Comparison of ENCODE assay signal across 8 mouse cellular contexts in the genomic region with DNA sequence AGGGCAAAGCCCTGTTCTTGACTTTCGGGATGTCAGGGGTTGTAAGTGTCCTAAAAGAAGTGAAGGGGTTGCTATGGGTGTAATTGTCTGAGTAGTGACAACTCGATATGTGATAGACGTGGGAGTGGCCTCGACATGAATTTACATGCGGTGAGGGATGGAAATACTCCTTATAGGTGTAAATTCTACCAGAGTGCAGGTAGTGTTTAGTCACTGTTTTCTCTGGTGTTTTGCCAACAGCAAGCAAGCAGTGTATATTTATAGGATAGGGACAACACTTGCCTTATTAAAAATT. TPM values are rescaled to one million over a fixed set of nuclear protein-coding genes. Genes with fewer than 3 reads are reported as not detected.
DNase-seq lines count a peak whose midpoint lies in the region; ATAC-seq and TF ChIP-seq lines count a peak whose summit lies in the region.

No protein-coding gene starts in this region.

- peak; percentile 53 for ATAC-seq in inflammation-experienced regulatory T-cells, adult 6 months

- H3ac ChIP-seq in myocyte (ENCODE audit: control insufficient read depth, insufficient read length), result peak overlapping the region; percentile 36

- peak overlapping the region; percentile 96 for H3K4me3 ChIP-seq in left cerebral cortex, adult 2 months
- peak overlapping the region; percentile 69 for H3K4me3 ChIP-seq in myocyte

- H3K27ac ChIP-seq in left cerebral cortex, adult 2 months, result no peak overlapping the region

- TF ChIP-seq CTCF in left cerebral cortex, adult 2 months (IDR thresholded peaks at IDR 0.05), result no peak

- TF ChIP-seq POLR2A in myocyte (IDR thresholded peaks at IDR 0.05; ENCODE audit: insufficient read length, low read depth), result no peak

- intact Hi-C loops in left cerebral cortex, adult 2 months (cut with DNase I), result loop anchor here (5.0 to 10.0 kb wide), 3 partner anchors 195 to 832 kb away; a partner anchor contains a TSS
- intact Hi-C loops in left cerebral cortex, postnatal 25 days (cut with DNase I), result loop anchor here (2.0 kb wide), 1 partner anchor 194 kb away; no protein-coding TSS in a partner anchor

- no peak for DNase-seq in left cerebral cortex, adult 2 months (ENCODE audit: extremely low spot score in 1 of 2, low spot score in 2 of 2)
- no peak for DNase-seq in left cerebral cortex, adult 18-20 months (ENCODE audit: low spot score in 2 of 2)
- DNase-seq in c-Kit-positive CD71-positive TER-119-positive erythroid progenitor cells, embryonic 14.5 days (ENCODE audit: low spot score), result peak; percentile 25
- DNase-seq in spleen, postnatal 4 days (ENCODE audit: low spot score in 2 of 2), result no peak
- DNase-seq in left cerebral cortex, postnatal 25 days (ENCODE audit: low spot score in 2 of 2), result no peak
- DNase-seq in frontal cortex, adult 2 months (ENCODE audit: extremely low spot score in 1 of 2, low spot score in 1 of 2), result no peak

- H3K79me2 ChIP-seq in myocyte (ENCODE audit: control insufficient read depth, insufficient read depth), result peaks cover 21% of the 10 kb centered on the region

- no peaks in the 10 kb centered on the region for H3K27me3 ChIP-seq in myocyte (ENCODE audit: control insufficient read depth, insufficient read depth, insufficient read length)

- peaks cover 15% of the 10 kb centered on the region for H3K36me3 ChIP-seq in myocyte (ENCODE audit: control insufficient read depth, insufficient read depth)

- H3K4me2 ChIP-seq in myocyte (ENCODE audit: low read depth), result peak overlapping the region; percentile 93

TF ChIP-seq in myocyte, 11 proteins besides CTCF, POLR2A, EP300 and RAD21:
- TF ChIP-seq MAX (IDR thresholded peaks at IDR 0.05; ENCODE audit: low read depth), result no peak
- no peak for TF ChIP-seq USF1 (IDR thresholded peaks at IDR 0.05; ENCODE audit: low read depth)
- TF ChIP-seq TCF12 (IDR thresholded peaks at IDR 0.05; ENCODE audit: insufficient read depth, poor library complexity, severe bottlenecking), result no peak
- TF ChIP-seq TCF3 (IDR thresholded peaks at IDR 0.05; ENCODE audit: insufficient read length, low read depth), result no peak
- no peak for TF ChIP-seq CEBPB (IDR thresholded peaks at IDR 0.05; ENCODE audit: insufficient read depth, poor library complexity, severe bottlenecking)
- TF ChIP-seq MYOD1 (IDR thresholded peaks at IDR 0.05; ENCODE audit: control insufficient read depth in 1 of 3, insufficient read length in 2 of 3, low read depth in 2 of 3), result no peak
- no peak for TF ChIP-seq SRF (IDR thresholded peaks at IDR 0.05; ENCODE audit: control insufficient read depth, insufficient read length, low read depth)
- TF ChIP-seq POLR2AphosphoS2 (IDR thresholded peaks at IDR 0.05; ENCODE audit: insufficient read length, low read depth), result no peak
- no peak for TF ChIP-seq MYOG (IDR thresholded peaks at IDR 0.05; ENCODE audit: control insufficient read depth in 1 of 3, insufficient read depth in 1 of 3, insufficient read length in 2 of 3, low read depth in 2 of 3)
- no peak for TF ChIP-seq REST (IDR thresholded peaks at IDR 0.05; ENCODE audit: insufficient read depth, insufficient read length)
- TF ChIP-seq E2F4 (IDR thresholded peaks at IDR 0.05; ENCODE audit: insufficient read depth), result no peak

RNA-seq across cellular contexts. Expression of a gene that starts 43.1 kb away (rescaled TPM):
- 10 to 100 TPM; 18.6 TPM for total RNA-seq in left cerebral cortex, adult 2 months (2021)
- total RNA-seq in left cerebral cortex, adult 18-20 months (2021), result 10 to 100 TPM; 17.9 to 20.1 TPM
- polyA plus RNA-seq in inflammation-experienced regulatory T-cells, adult 6 months (2017; shearing (Covaris generic)), result 10 to 100 TPM; 40.3 to 46.4 (median 40.7) TPM
- polyA plus RNA-seq in myocyte (2012; fragmentation: generic; extraction: Trizol), result 28.0 TPM
- 10 to 100 TPM; 16.8 to 17.7 TPM for total RNA-seq in left cerebral cortex, postnatal 25 days (2021)
- polyA plus RNA-seq in frontal cortex, adult 2 months (2012; rRNA removed), result 17.7 and 21.0 TPM in 2 replicates

RNA-seq across cellular contexts. Expression of a gene that starts 44.5 kb away (rescaled TPM):
- 10 to 100 TPM; 26.4 to 30.8 TPM for total RNA-seq in left cerebral cortex, adult 2 months (2021)
- 10 to 100 TPM; 28.1 to 28.7 TPM for total RNA-seq in left cerebral cortex, adult 18-20 months (2021)
- polyA plus RNA-seq in inflammation-experienced regulatory T-cells, adult 6 months (2017; shearing (Covaris generic)), result 1 to 10 TPM; 4.2 to 7.1 (median 6.1) TPM
- 16.2 TPM for polyA plus RNA-seq in myocyte (2012; fragmentation: generic; extraction: Trizol)
- 10 to 100 TPM; 27.8 to 29.6 TPM for total RNA-seq in left cerebral cortex, postnatal 25 days (2021)
- 26.4 and 29.8 TPM in 2 replicates for polyA plus RNA-seq in frontal cortex, adult 2 months (2012; rRNA removed)

RNA-seq across cellular contexts. Expression of a gene that starts 55.1 kb away (rescaled TPM):
- total RNA-seq in left cerebral cortex, adult 2 months (2021), result under 1 TPM in 1 of 2 experiments, not detected in 1; 0.23 TPM
- total RNA-seq in left cerebral cortex, adult 18-20 months (2021), result under 1 TPM; 0.23 to 0.49 TPM
- polyA plus RNA-seq in inflammation-experienced regulatory T-cells, adult 6 months (2017; shearing (Covaris generic)), result under 1 TPM in 2 of 3 experiments, not detected in 1; 0.29 to 0.39 TPM
- polyA plus RNA-seq in myocyte (2012; fragmentation: generic; extraction: Trizol), result not detected
- total RNA-seq in left cerebral cortex, postnatal 25 days (2021), result not detected
- polyA plus RNA-seq in frontal cortex, adult 2 months (2012; rRNA removed), result 0.44 and 0.56 TPM in 2 replicates
